In genomic region chr16:23317411-23318047, GRCm38 (mm10) we compare ENCODE assay signal across 18 mouse cellular contexts.
DNase-seq lines count a peak whose midpoint lies in the region; ATAC-seq lines count a peak whose summit lies in the region.
"Had no signal": no experiment of that assay in that cellular context is flagged by ENCODE, and none has a peak within 500 bp of the region (broad histone marks: within the 10 kb centered on the region; RNA-seq: fewer than 3 reads in every experiment).

No protein-coding gene starts in this region.

- 65% methylated on average over 7 of the region's 7 CpGs for WGBS in embryonic facial prominence, embryonic 12.5 days
- WGBS in embryonic facial prominence, embryonic 10.5 days, result 81% methylated on average over 7 of the region's 7 CpGs
- 17% methylated on average over 7 of the region's 7 CpGs for WGBS in lung, embryonic 15.5 days
- 48% methylated on average over 7 of the region's 7 CpGs for WGBS in liver, embryonic 11.5 days
- WGBS in stomach, embryonic 15.5 days, result 20% methylated on average over 7 of the region's 7 CpGs

- no peak overlapping the region for H3K4me2 ChIP-seq in embryonic facial prominence, embryonic 12.5 days (replicated peaks)
- H3K4me2 ChIP-seq in lung, embryonic 15.5 days, result no peak overlapping the region
- H3K4me2 ChIP-seq in liver, embryonic 11.5 days, result no peak overlapping the region; the same call in 1 of the 2 replicates
- H3K4me2 ChIP-seq in stomach, embryonic 15.5 days, result no peak overlapping the region
- H3K4me2 ChIP-seq: limb, embryonic 13.5 days had no signal

- DNase-seq in embryonic facial prominence, embryonic 10.5 days (ENCODE audit: low spot score), result no peak
- no peak for DNase-seq in lung, postnatal 25 days (ENCODE audit: low spot score)
- DNase-seq in liver, embryonic 11.5 days (ENCODE audit: low spot score), result no peak
- DNase-seq in right cerebral cortex, postnatal 14 days, result no peak
- no peak for DNase-seq in cerebellum, adult 18-20 months
- DNase-seq: adrenal gland, adult 2 months; cerebellum, adult 11 months; cerebellum, postnatal 36 days; heart, adult 2 months; kidney, postnatal 4 days; thymus, postnatal 36 days had no signal

- no peaks in the 10 kb centered on the region for H3K27me3 ChIP-seq in embryonic facial prominence, embryonic 12.5 days
- no peaks in the 10 kb centered on the region for H3K27me3 ChIP-seq in embryonic facial prominence, embryonic 10.5 days (replicated peaks; ENCODE audit: low read depth, poor library complexity, severe bottlenecking)
- H3K27me3 ChIP-seq in lung, embryonic 15.5 days, result no peaks in the 10 kb centered on the region
- H3K27me3 ChIP-seq in liver, embryonic 11.5 days (replicated peaks; ENCODE audit: control insufficient read depth, insufficient read depth, low read length), result no peaks in the 10 kb centered on the region
- H3K27me3 ChIP-seq in stomach, embryonic 15.5 days (replicated peaks), result no peaks in the 10 kb centered on the region
- H3K27me3 ChIP-seq: limb, embryonic 13.5 days; megakaryocyte, embryonic 14.5 days had no signal

- no peak overlapping the region for H3K4me3 ChIP-seq in embryonic facial prominence, embryonic 12.5 days
- H3K4me3 ChIP-seq in embryonic facial prominence, embryonic 10.5 days, result no peak overlapping the region
- H3K4me3 ChIP-seq in lung, embryonic 15.5 days, result no peak overlapping the region
- H3K4me3 ChIP-seq in liver, embryonic 11.5 days (ENCODE audit: low read depth, low read length), result no peak overlapping the region
- H3K4me3 ChIP-seq in stomach, embryonic 15.5 days (replicated peaks), result no peak overlapping the region
- H3K4me3 ChIP-seq: heart, adult 2 months; hindbrain, embryonic 10.5 days; limb, embryonic 13.5 days; megakaryocyte, embryonic 14.5 days had no signal

- 0 out of 2 replicates have a peak, but pooled peaks cover 7% of the 10 kb centered on the region for H3K4me1 ChIP-seq in embryonic facial prominence, embryonic 12.5 days
- peaks cover 14% of the 10 kb centered on the region for H3K4me1 ChIP-seq in embryonic facial prominence, embryonic 10.5 days
- H3K4me1 ChIP-seq in lung, embryonic 15.5 days, result peaks cover 44% of the 10 kb centered on the region
- H3K4me1 ChIP-seq in liver, embryonic 11.5 days (replicated peaks; ENCODE audit: control insufficient read depth, insufficient read depth, low read length), result peaks cover 3% of the 10 kb centered on the region; the same call in 1 of the 2 replicates
- peaks cover 11% of the 10 kb centered on the region; the same call in 1 of the 2 replicates for H3K4me1 ChIP-seq in stomach, embryonic 15.5 days
- H3K4me1 ChIP-seq: megakaryocyte, embryonic 14.5 days had no signal

- no peak for ATAC-seq in embryonic facial prominence, embryonic 12.5 days (ENCODE audit: insufficient number of reproducible peaks, insufficient read depth, low FRiP score, low TSS enrichment)
- ATAC-seq in lung, embryonic 15.5 days (ENCODE audit: borderline replicate concordance, extremely low read depth, low FRiP score, low TSS enrichment), result peak; percentile 36; the same call in 1 of the 2 replicates
- no peak for ATAC-seq in liver, embryonic 11.5 days (replicated peaks; ENCODE audit: low FRiP score)
- peak; percentile 63; the same call in 1 of the 2 replicates for ATAC-seq in stomach, embryonic 15.5 days (ENCODE audit: insufficient read depth, low FRiP score, low read depth)
- ATAC-seq: midbrain, embryonic 16.5 days had no signal

- H3K9ac ChIP-seq in embryonic facial prominence, embryonic 12.5 days, result no peak overlapping the region
- H3K9ac ChIP-seq in lung, embryonic 15.5 days, result no peak overlapping the region
- H3K9ac ChIP-seq in liver, embryonic 11.5 days (ENCODE audit: low read depth, low read length), result no peak overlapping the region
- H3K9ac ChIP-seq in stomach, embryonic 15.5 days, result no peak overlapping the region
- H3K9ac ChIP-seq: limb, embryonic 13.5 days had no signal

- H3K36me3 ChIP-seq in embryonic facial prominence, embryonic 12.5 days, result peaks cover 17% of the 10 kb centered on the region
- peaks cover 54% of the 10 kb centered on the region for H3K36me3 ChIP-seq in embryonic facial prominence, embryonic 10.5 days (replicated peaks)
- H3K36me3 ChIP-seq in lung, embryonic 15.5 days, result peaks cover 17% of the 10 kb centered on the region
- peaks cover 3% of the 10 kb centered on the region; the same call in 1 of the 2 replicates for H3K36me3 ChIP-seq in liver, embryonic 11.5 days (ENCODE audit: control insufficient read depth, insufficient read depth, low read length)
- 0 out of 2 replicates have a peak, but pooled peaks cover 6% of the 10 kb centered on the region for H3K36me3 ChIP-seq in stomach, embryonic 15.5 days

- no peaks in the 10 kb centered on the region for H3K9me3 ChIP-seq in embryonic facial prominence, embryonic 12.5 days
- H3K9me3 ChIP-seq in embryonic facial prominence, embryonic 10.5 days, result no peaks in the 10 kb centered on the region
- no peaks in the 10 kb centered on the region for H3K9me3 ChIP-seq in lung, embryonic 15.5 days
- H3K9me3 ChIP-seq in liver, embryonic 11.5 days (ENCODE audit: control insufficient read depth, low read length), result no peaks in the 10 kb centered on the region
- no peaks in the 10 kb centered on the region for H3K9me3 ChIP-seq in stomach, embryonic 15.5 days
- H3K9me3 ChIP-seq: hindbrain, embryonic 10.5 days; limb, embryonic 13.5 days had no signal

- H3K27ac ChIP-seq in embryonic facial prominence, embryonic 12.5 days, result peak overlapping the region; percentile 41; the same call in 1 of the 2 replicates
- no peak overlapping the region; the same call in 1 of the 2 replicates for H3K27ac ChIP-seq in embryonic facial prominence, embryonic 10.5 days (replicated peaks)
- H3K27ac ChIP-seq in lung, embryonic 15.5 days, result peak overlapping the region; percentile 92
- peak overlapping the region; percentile 28; the same call in 1 of the 2 replicates for H3K27ac ChIP-seq in liver, embryonic 11.5 days (ENCODE audit: low read depth, low read length)
- H3K27ac ChIP-seq in stomach, embryonic 15.5 days, result peak overlapping the region; percentile 88
- H3K27ac ChIP-seq: heart, adult 2 months; hindbrain, embryonic 10.5 days; limb, embryonic 13.5 days had no signal

Comparison
In these comparisons a context has a peak if more than half of its experiments do, and no peak if none do; other contexts are left out.
1. ATAC-seq: peak in lung, embryonic 15.5 days (single experiment) and stomach, embryonic 15.5 days (single experiment); none in embryonic facial prominence, embryonic 12.5 days (single experiment) and liver, embryonic 11.5 days (single experiment).